Mouse (Mus musculus) brain, embryonic 18.5 days (tissue): ENCODE measurements at regions not wholly inside any gene's neighbourhood (a gene's known extent, or its start where the extent isn't known, plus 50 kb on each side); places are given as distances from the start of the nearest gene placed in this dataset.

Experiments
- DNase-seq: peaks from one replicate; pipeline ENCODE4 v3.0.0-alpha.2; 2012; ENCODE audit warnings: low read depth, low spot score

DNA sequence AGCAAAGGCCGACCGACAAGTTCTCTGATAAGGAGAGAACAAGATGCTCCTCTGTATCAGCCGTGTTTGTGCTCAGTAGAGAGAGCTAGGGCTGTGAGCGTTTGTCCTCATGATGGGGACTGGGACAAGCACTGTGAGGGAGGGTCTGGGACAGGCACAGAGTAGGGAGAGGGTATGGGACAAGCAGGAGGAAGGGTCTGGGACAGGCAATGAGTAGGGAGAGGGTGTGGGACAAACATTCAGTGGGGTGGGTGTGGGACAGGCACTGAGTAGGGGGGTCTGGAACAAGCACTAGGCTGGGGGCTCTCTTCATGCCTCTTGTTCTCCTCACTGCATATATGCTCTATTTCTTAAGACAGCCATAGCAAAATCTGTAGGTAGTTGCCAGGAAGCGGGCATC lies 70.2 kb upstream of the Plcl2 start:
- no peak for DNase-seq

DNA sequence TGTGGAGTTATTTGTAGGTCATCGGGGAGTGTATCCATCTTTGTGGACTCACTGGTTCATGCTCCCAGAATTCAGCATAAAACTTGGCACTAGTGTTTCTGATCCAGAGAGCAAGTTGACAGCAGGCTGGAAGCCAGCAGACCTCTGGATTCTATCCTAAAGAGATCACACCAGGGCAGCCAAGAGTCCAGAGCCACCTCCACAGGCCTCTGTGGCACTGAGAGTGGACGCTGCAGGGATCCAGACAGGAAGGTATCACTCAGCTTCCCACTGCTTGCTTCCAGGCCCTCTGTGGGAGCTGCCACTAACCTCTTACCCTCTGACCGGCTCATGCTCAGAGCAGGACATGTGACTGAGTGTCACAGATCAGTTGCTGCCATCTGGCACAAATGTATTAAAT lies 69.8 kb upstream of the Plcl2 start:
- DNase-seq, result no peak

DNA sequence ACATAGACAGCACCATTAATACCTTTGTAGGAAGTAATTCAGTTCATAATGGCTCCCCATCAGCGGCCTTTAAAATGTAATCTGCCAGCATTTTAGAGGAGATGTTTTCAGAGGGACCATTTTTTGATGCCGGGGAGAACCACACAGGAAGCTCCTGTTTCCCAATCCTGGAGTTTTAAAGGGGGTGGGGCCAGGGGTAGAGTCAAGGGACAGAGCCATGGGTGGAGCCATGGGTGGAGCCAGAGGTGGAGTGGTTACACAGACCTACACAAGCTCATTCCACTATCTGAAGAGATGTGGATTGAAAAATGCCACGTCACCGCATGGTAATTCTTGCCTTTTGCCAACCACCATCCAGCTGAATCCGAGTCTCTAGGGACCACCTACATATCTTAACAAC lies 67.1 kb upstream of the Plcl2 start:
- DNase-seq, result no peak

DNA sequence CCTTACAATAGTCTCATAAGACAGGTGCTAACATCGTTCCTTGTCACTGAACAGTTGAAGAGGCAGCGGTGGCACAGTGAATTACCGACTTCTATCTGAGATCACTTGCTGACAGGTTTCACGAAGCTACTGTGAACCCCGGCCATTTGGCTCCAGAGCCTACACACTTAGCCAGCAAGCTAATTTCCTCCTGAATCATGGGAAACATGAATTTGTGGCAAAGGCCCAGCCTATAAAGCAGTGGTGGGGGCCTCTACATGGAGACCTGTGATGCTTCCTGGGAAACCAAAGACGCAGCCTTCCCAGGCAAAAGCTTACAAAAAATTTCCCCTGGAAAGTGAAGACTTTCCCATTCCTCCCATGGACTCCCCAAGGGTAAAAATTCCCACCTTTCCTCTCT lies 66.3 kb upstream of the Plcl2 start:
- no peak for DNase-seq

DNA sequence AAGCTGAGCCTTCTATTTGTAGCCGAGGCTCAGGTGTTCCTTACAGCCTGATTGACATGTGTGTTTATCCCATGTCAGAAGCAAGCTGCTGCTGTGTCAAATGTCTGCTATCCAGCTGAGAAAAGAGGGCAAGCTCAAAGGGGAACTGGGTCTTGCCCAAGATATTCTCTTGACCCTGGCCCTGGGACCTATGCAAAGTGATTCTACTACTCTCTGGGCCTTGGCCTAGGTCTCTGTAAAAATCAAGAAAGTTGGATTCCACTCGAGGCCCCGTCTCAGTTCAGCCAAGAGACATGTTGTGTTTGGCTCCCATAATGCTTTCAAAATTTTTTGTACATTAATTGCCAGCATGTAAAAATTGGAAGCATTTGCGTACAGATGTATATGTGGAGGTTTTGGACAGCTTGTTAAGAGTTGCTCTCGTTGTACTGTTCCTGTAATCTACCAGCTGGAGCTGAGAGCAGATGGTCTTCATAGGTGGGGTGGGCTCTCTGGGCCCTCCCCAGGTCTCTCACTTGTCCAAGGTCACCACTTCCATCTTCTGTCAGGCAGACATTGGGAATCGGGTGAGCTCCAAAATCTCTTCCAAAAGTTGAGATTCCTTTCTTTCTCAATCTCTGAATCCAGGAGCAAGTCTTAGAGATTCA lies 65.7 kb upstream of the Plcl2 start:
- DNase-seq, result no peak

DNA sequence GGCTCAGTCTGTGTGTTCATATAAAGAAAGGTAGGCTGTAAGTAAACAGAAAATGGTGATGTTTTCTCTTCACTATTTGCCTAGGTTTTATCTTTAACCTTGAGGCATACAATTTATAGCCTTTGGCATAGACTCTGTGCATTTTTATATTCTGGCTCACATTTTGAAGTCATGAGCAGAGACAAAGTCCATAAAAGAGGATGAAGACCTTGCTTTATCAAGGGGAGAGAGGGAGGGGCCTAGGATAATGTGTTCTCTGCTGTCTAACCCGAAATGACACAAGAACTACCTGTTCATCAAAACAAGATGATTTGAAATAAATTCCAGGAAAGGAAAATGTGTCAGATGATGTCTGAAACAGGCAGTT lies 65.2 kb upstream of the Plcl2 start:
- DNase-seq, result no peak

DNA sequence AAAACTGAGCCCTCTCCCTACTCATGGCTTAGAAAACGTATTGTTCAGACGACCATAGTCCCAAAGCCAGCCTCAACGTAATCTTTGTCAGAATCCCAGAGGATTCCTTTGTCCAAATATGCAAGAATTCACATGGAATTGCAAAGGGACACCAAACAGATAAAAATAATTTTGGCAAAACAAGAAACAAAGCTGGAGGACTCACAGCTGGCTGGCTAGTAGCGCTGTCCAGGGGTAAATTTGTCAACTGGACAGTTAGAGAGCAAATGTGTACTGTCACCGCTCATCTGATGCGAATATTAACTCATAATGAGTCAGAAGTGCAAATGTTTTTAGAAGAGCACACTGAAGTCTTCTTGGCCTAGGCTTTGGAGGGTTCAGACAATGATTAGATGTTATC lies 60.5 kb upstream of the Plcl2 start:
- DNase-seq, result no peak

DNA sequence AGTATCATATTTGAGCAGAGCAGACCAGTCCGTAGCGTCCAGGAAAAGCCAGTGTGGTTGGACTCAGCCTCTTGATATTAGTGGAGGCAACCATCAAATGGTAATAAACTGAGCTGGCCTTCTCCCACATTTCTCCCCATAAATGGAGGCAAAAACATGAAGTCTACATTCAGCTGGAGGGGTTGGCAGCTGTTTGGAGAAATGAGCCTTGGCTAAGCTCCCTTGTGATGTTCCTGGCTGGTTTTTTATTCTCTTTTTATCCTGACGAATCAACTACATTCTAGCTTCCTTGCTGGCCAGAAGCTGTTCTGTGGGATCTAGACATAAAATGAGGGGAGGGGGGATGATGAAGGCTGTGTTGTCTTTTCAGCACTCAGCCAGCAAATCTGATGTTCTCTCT lies 57.6 kb upstream of the Plcl2 start:
- no peak for DNase-seq

DNA sequence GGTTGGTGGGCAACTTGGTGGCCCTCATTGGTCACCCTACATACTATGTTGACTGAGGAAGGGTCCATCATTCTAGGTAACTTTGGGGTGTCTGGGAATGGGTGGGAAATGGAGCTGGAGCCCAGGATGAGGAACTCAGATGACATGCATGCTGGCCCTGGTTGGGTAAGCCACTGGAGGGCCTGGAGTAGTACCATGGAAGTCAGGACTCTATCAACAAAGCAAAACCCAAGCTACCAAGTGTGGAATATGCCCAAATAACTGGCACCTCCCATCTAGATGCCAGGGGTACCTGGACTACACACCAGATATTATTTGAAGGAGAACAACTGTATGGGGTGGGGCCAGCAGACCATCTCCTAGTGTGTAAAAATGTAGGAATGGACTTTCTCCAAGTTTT lies 55.7 kb upstream of the Plcl2 start:
- DNase-seq, result no peak

DNA sequence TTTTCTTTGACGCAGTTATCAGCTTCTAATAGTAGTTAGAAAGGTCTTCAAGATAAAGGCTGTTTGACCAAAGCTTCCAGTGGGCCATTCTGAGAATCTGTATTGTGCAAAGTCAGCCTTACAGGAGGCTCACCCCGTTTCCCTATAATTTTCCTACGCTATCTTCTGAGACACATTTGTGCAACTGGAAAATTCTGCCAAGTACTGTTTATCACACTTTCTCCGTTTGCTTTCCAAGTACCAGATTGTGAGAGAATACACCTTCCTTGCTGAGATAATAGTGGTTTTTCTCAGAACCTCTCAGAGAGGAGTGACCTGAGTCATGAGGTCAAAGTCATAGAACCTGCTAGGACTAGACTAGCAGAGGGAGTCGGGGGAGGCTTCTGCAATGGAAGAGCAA lies 55.2 kb upstream of the Plcl2 start:
- DNase-seq, result no peak

DNA sequence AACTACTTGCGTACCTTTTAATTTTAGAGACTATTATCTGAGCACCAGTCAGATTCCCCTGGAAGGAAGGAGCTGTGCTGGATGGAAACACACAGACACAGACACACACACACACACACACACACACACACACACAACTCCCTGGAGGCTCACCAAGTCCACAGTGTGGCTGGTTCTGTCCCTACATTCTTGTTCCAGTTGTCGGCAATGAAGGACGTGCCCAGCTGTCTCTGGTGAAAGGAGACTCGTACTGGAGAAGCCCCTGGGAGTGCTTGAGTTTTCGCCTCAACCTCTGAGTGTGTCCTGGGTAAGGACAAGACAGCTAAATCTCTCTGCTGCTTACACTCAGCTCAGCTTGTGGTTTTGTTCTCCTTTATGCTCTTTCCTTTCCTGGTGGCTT lies 54.3 kb upstream of the Plcl2 start:
- DNase-seq, result no peak

DNA sequence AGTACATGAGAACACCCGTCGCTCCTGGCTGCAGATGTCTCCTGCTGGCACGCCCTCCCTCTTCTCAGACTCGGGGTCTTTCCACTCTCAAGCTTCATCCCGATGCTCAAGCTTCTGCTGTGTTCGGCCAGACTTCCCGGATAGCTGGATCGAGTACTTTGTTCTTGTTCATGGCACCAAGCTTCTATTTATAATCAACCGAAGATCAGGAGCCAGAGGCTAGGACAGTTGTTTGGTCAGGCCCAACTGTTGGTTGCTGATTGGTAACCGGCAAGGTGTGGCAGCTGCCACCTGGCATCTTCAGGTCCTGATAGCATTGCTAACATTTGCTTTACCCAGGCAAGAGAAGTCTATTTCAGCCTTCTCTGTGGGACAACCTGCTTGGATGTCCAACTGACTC lies 53.5 kb upstream of the Plcl2 start:
- no peak for DNase-seq

DNA sequence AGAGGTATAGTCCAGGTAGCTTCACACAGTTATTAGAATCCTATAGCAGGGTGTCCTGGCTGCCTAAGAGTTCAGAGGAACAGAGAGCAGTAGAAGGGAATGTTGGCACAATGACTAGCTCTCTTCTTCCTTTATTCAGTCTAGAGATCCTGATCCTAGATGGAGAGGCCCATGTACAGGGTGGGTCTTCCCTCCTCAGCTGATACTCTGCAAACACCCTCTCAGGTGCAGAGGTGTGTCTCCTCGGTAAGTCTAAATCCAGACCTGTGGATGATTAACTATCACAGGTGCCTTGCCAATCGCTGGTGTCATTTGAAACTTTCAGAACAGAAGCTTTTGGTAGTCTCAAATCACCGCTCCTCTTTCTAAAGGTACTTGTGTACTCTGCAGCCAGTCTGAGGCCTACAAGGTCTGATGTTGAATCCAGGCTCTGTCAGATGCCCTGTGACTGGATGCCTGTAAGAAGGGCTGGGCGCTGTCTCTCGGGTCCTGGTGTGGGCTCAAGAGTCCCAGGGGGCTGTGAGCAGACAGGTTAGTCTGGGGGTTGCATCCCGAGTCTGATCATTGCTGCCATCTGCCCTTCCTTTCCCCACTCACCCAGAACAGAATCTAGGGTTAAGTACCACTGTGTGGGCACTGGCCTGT lies 52.0 kb upstream of the Plcl2 start:
- no peak for DNase-seq

DNA sequence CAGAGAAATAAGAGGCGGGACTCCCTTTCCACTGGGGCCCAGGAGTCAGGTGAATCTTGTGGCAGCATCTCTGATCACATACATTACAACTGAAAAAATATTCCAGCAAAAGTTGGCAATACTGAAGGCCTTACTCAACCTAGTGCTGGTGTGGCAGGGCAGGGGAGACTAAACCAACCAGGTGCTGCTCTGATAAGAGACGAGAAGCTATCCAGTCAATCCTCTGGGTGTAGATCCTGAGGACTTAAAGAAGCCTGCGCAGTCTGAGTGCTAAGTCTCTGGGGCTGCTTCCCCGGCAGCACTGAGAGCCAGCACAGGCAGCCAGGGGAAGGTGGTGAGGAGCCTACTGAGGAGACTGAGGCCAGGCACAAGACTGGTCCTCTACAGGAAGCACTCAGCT lies 51.0 kb upstream of the Plcl2 start:
- DNase-seq, result no peak
